ENCODE assay signal across 12 mouse cellular contexts in genomic region chr14:20113189-20113961, GRCm38 (mm10). TPM values are rescaled to one million over a fixed set of nuclear protein-coding genes. Genes with fewer than 3 reads are reported as not detected.
A peak's percentile ranks its signal among the peaks of the same experiment; 100 is the strongest.
DNase-seq lines count a peak whose midpoint lies in the region; ATAC-seq and TF ChIP-seq lines count a peak whose summit lies in the region.
"Had no signal": no experiment of that assay in that cellular context is flagged by ENCODE, and none has a peak within 500 bp of the region (broad histone marks: within the 10 kb centered on the region; RNA-seq: fewer than 3 reads in every experiment).

No protein-coding gene starts in this region.

- WGBS in hindbrain, embryonic 13.5 days, result 71% methylated on average over 7 of the region's 7 CpGs
- 68% methylated on average over 7 of the region's 7 CpGs for WGBS in hindbrain, postnatal 0 days
- whole genome bisulfite sequencing in lung, embryonic 16.5 days, result 52% methylated on average over 7 of the region's 7 CpGs
- 35% methylated on average over 7 of the region's 7 CpGs for WGBS in lung, adult 2 months
- 53% methylated on average over 7 of the region's 7 CpGs for WGBS in stomach, embryonic 15.5 days

- 0 out of 2 replicates have a peak, but pooled peaks cover 5% of the 10 kb centered on the region for H3K27me3 ChIP-seq in hindbrain, embryonic 13.5 days
- H3K27me3 ChIP-seq in hindbrain, postnatal 0 days (ENCODE audit: insufficient read depth, low read length), result no peaks in the 10 kb centered on the region; the same call in 1 of the 2 replicates
- H3K27me3 ChIP-seq in lung, embryonic 16.5 days (ENCODE audit: control insufficient read depth, insufficient read depth, low read depth, low read length), result no peaks in the 10 kb centered on the region
- H3K27me3 ChIP-seq in stomach, embryonic 15.5 days (replicated peaks), result no peaks in the 10 kb centered on the region
- H3K27me3 ChIP-seq: embryonic facial prominence, embryonic 13.5 days; forebrain, embryonic 13.5 days; lung, embryonic 15.5 days; midbrain, embryonic 12.5 days had no signal

- TF ChIP-seq CTCF in hindbrain, postnatal 0 days (IDR thresholded peaks at IDR 0.05; ENCODE audit: low read depth), result no peak
- no peak for TF ChIP-seq CTCF in lung, adult 2 months (IDR thresholded peaks at IDR 0.05; ENCODE audit: insufficient read depth, low read length)

- TF ChIP-seq POLR2A in lung, adult 2 months (IDR thresholded peaks at IDR 0.05; ENCODE audit: borderline replicate concordance, extremely low read depth, low read depth, low read length), result no peak

- 0 out of 2 replicates have a peak, but pooled peaks cover 5% of the 10 kb centered on the region for H3K9me3 ChIP-seq in hindbrain, embryonic 13.5 days
- no peaks in the 10 kb centered on the region for H3K9me3 ChIP-seq in hindbrain, postnatal 0 days (ENCODE audit: low read length)
- peaks cover 3% of the 10 kb centered on the region; the same call in 1 of the 2 replicates for H3K9me3 ChIP-seq in lung, embryonic 16.5 days (ENCODE audit: control insufficient read depth, low read length)
- no peaks in the 10 kb centered on the region for H3K9me3 ChIP-seq in stomach, embryonic 15.5 days
- H3K9me3 ChIP-seq: embryonic facial prominence, embryonic 13.5 days; forebrain, embryonic 13.5 days; heart, embryonic 10.5 days; lung, embryonic 15.5 days; midbrain, embryonic 12.5 days had no signal

- no peak for DNase-seq in hindbrain, postnatal 0 days (ENCODE audit: low spot score)
- no peak for DNase-seq in lung, adult 2 months
- peak; percentile 15 for DNase-seq in induced T-regulatory cell, adult 2 months (ENCODE audit: low read depth)
- DNase-seq in left cerebral cortex, adult 9 months (ENCODE audit: low spot score in 2 of 2), result no peak

- 0 out of 2 replicates have a peak, but pooled peaks cover 4% of the 10 kb centered on the region for H3K4me1 ChIP-seq in hindbrain, embryonic 13.5 days (replicated peaks)
- H3K4me1 ChIP-seq in hindbrain, postnatal 0 days (ENCODE audit: insufficient read depth, low read length), result no peaks in the 10 kb centered on the region
- no peaks in the 10 kb centered on the region; the same call in 1 of the 2 replicates for H3K4me1 ChIP-seq in lung, embryonic 16.5 days (replicated peaks; ENCODE audit: control insufficient read depth, insufficient read depth, low read length)
- H3K4me1 ChIP-seq in lung, adult 2 months (ENCODE audit: control insufficient read depth, insufficient read depth, low read length), result peaks cover 11% of the 10 kb centered on the region
- no peaks in the 10 kb centered on the region for H3K4me1 ChIP-seq in stomach, embryonic 15.5 days
- H3K4me1 ChIP-seq: embryonic facial prominence, embryonic 13.5 days; forebrain, embryonic 13.5 days; midbrain, embryonic 12.5 days had no signal

- no peak overlapping the region for H3K9ac ChIP-seq in hindbrain, embryonic 13.5 days
- no peak overlapping the region for H3K9ac ChIP-seq in hindbrain, postnatal 0 days (replicated peaks; ENCODE audit: low read length)
- H3K9ac ChIP-seq in lung, embryonic 16.5 days (ENCODE audit: low read length), result no peak overlapping the region
- H3K9ac ChIP-seq in stomach, embryonic 15.5 days, result no peak overlapping the region
- H3K9ac ChIP-seq: embryonic facial prominence, embryonic 13.5 days; forebrain, embryonic 13.5 days; lung, embryonic 15.5 days; midbrain, embryonic 12.5 days had no signal

- H3K4me2 ChIP-seq in hindbrain, embryonic 13.5 days, result no peak overlapping the region
- no peak overlapping the region for H3K4me2 ChIP-seq in hindbrain, postnatal 0 days (ENCODE audit: low read depth, low read length)
- no peak overlapping the region for H3K4me2 ChIP-seq in lung, embryonic 16.5 days (ENCODE audit: low read depth, low read length)
- no peak overlapping the region for H3K4me2 ChIP-seq in stomach, embryonic 15.5 days
- H3K4me2 ChIP-seq: embryonic facial prominence, embryonic 13.5 days; forebrain, embryonic 13.5 days; lung, embryonic 15.5 days; midbrain, embryonic 12.5 days had no signal

- no peaks in the 10 kb centered on the region for H3K36me3 ChIP-seq in hindbrain, embryonic 13.5 days
- H3K36me3 ChIP-seq in hindbrain, postnatal 0 days (ENCODE audit: insufficient read depth, low read length), result no peaks in the 10 kb centered on the region
- H3K36me3 ChIP-seq in lung, embryonic 16.5 days (ENCODE audit: control insufficient read depth, insufficient read depth, low read length), result no peaks in the 10 kb centered on the region
- no peaks in the 10 kb centered on the region for H3K36me3 ChIP-seq in stomach, embryonic 15.5 days
- H3K36me3 ChIP-seq: embryonic facial prominence, embryonic 13.5 days; heart, embryonic 10.5 days; lung, embryonic 15.5 days; midbrain, embryonic 12.5 days had no signal

- no peak overlapping the region for H3K4me3 ChIP-seq in hindbrain, embryonic 13.5 days
- H3K4me3 ChIP-seq in hindbrain, postnatal 0 days (ENCODE audit: low read length), result no peak overlapping the region
- no peak overlapping the region for H3K4me3 ChIP-seq in lung, embryonic 16.5 days (ENCODE audit: low read length)
- no peak overlapping the region for H3K4me3 ChIP-seq in lung, adult 2 months (replicated peaks; ENCODE audit: extremely low read depth, low read depth, low read length)
- no peak overlapping the region for H3K4me3 ChIP-seq in stomach, embryonic 15.5 days (replicated peaks)
- H3K4me3 ChIP-seq: embryonic facial prominence, embryonic 13.5 days; forebrain, embryonic 13.5 days; heart, embryonic 10.5 days; lung, embryonic 15.5 days; midbrain, embryonic 12.5 days had no signal

- ATAC-seq in hindbrain, embryonic 13.5 days (ENCODE audit: low FRiP score), result 0 out of 2 replicates have a peak, but pooled peaks have one; percentile 32
- no peak for ATAC-seq in hindbrain, postnatal 0 days
- ATAC-seq in lung, embryonic 16.5 days (ENCODE audit: low read depth), result peak; percentile 24
- ATAC-seq in stomach, embryonic 15.5 days (ENCODE audit: insufficient read depth, low FRiP score, low read depth), result peak; percentile 17

- no peak overlapping the region for H3K27ac ChIP-seq in hindbrain, embryonic 13.5 days
- H3K27ac ChIP-seq in hindbrain, postnatal 0 days, result no peak overlapping the region
- no peak overlapping the region for H3K27ac ChIP-seq in lung, embryonic 16.5 days (ENCODE audit: low read length)
- H3K27ac ChIP-seq in stomach, embryonic 15.5 days, result no peak overlapping the region
- H3K27ac ChIP-seq: embryonic facial prominence, embryonic 13.5 days; forebrain, embryonic 13.5 days; heart, embryonic 10.5 days; lung, embryonic 15.5 days; midbrain, embryonic 12.5 days had no signal

RNA-seq across cellular contexts. Expression of gene Saysd1, which starts 25.0 kb away (rescaled TPM):
- polyA plus RNA-seq in hindbrain, embryonic 13.5 days (2015; fragmentation: Nextera tagmentation; extraction: Ambion mirVana), result 14.7 and 15.5 TPM in 2 replicates
- 4.8 and 6.8 TPM in 2 replicates for total RNA-seq in hindbrain, postnatal 0 days (2014; rRNA removed)
- 9.8 and 11.4 TPM in 2 replicates for polyA plus RNA-seq in hindbrain, postnatal 0 days (2015; fragmentation: Nextera tagmentation; extraction: Ambion mirVana)
- polyA plus RNA-seq in lung, embryonic 16.5 days (2015; fragmentation: Nextera tagmentation; extraction: Ambion mirVana), result 12.4 and 13.1 TPM in 2 replicates
- 9.9 and 11.9 TPM in 2 replicates for polyA plus RNA-seq in lung, adult 2 months (2012; rRNA removed)
- polyA plus RNA-seq in stomach, embryonic 15.5 days (2015; fragmentation: Nextera tagmentation; extraction: Ambion mirVana), result 11.8 and 13.1 TPM in 2 replicates
